Mouse (Mus musculus) MEL (cell line): ENCODE data around the gene Pdxk.

Experiments used
- CTCF ChIP-seq, 3 experiments: IDR thresholded peaks in 2 of 3; conservative IDR thresholded peaks in 1 of 3; 2 replicates each; pipeline ENCODE4 v1.5.1; 2011 to 2012; ENCODE audit warnings: low read length in 3 of 3, low read depth in 2 of 3, mild to moderate bottlenecking in 2 of 3, improper control_type of control experiment in 1 of 3, inconsistent platforms in 1 of 3, mixed read lengths in 1 of 3, moderate library complexity in 1 of 3; ENCODE audit not compliant: control insufficient read depth in 1 of 3, insufficient read depth in 1 of 3, poor library complexity in 1 of 3, severe bottlenecking in 1 of 3
- EP300 ChIP-seq, 2 experiments: IDR thresholded peaks; 2 replicates each; pipeline ENCODE4 v1.6.1; 2011; ENCODE audit warnings: improper control_type of control experiment in 2 of 2, low read length in 2 of 2, low read depth in 1 of 2, mild to moderate bottlenecking in 1 of 2
- GATA1 ChIP-seq: IDR thresholded peaks from 2 replicates; pipeline ENCODE4 v1.6.1; 2011; ENCODE audit warnings: low read depth, low read length, improper control_type of control experiment
- NELFE ChIP-seq: IDR thresholded peaks from 2 replicates; pipeline ENCODE4 v1.6.1; 2011; ENCODE audit warnings: low read depth, low read length, improper control_type of control experiment
- USF1 ChIP-seq: IDR thresholded peaks from 2 replicates; pipeline ENCODE4 v1.6.1; 2014; ENCODE audit warnings: low read depth, mild to moderate bottlenecking, inconsistent platforms, low read length, improper control_type of control experiment, moderate library complexity
- USF2 ChIP-seq, 2 experiments: IDR thresholded peaks; 2 replicates each; pipeline ENCODE4 v1.6.1; 2011 to 2012; ENCODE audit warnings: improper control_type of control experiment in 2 of 2, low read length in 2 of 2, borderline replicate concordance in 1 of 2, inconsistent platforms in 1 of 2, low read depth in 1 of 2, mild to moderate bottlenecking in 1 of 2; ENCODE audit not compliant: insufficient read depth in 1 of 2
- ZC3H11A ChIP-seq: IDR thresholded peaks from 2 replicates; pipeline ENCODE4 v1.6.1; 2012; ENCODE audit warnings: low read depth, mild to moderate bottlenecking, inconsistent platforms, low read length, improper control_type of control experiment

- TF ChIP-seq USF1 (no peak), CTCF (IDR thresholded peaks at IDR 0.05 in 2 of 3, conservative IDR thresholded peaks at IDR 0.05 in 1 of 3; ENCODE audit: control insufficient read depth in 1 of 3, insufficient read depth in 1 of 3, low read depth in 2 of 3, low read length in 3 of 3, poor library complexity in 1 of 3, severe bottlenecking in 1 of 3) (no peak), GATA1 (no peak), EP300 (IDR thresholded peaks at IDR 0.05; ENCODE audit: low read depth in 1 of 2, low read length in 2 of 2) (no peak), ZC3H11A (no peak), USF2 (IDR thresholded peaks at IDR 0.05; ENCODE audit: borderline replicate concordance in 1 of 2, insufficient read depth in 1 of 2, low read depth in 1 of 2, low read length in 2 of 2) (no peak), NELFE (no peak)
Observed at GRCm38 (mm10) chr10:78388216-78388980, 76.4 kb downstream of the Pdxk start.
